Mouse (Mus musculus): Measurements from ENCODE around the gene Gm20388. TPM values are rescaled to one million over a fixed set of nuclear protein-coding genes. Genes with fewer than 3 reads are reported as not detected.
A peak's percentile ranks its signal among the peaks of the same experiment; 100 is the strongest.

The Gm20388 gene
- total and polyA plus RNA-seq, 2 experiments from 2014 or later: 17.3 TPM; not detected in 1

GRCm38 (mm10) chr8:122556030-122557009 is 2645.7 kb downstream of the Gm20388 start:
- Histone ChIP-seq H3K36me3 (replicated peaks; ENCODE audit: control insufficient read depth, insufficient read depth, low read length) (no peaks in the 10 kb centered on the region), H3K27ac (ENCODE audit: low read depth) (peak overlapping the region; percentile 77), H3K9ac (replicated peaks; ENCODE audit: low read depth, low read length) (no peak overlapping the region; the same call in 1 of the 2 replicates), H3K4me2 (ENCODE audit: low read depth, low read length) (peak overlapping the region; percentile 30; the same call in 1 of the 2 replicates), H3K4me3 (ENCODE audit: low read depth, low read length) (0 out of 2 replicates have a peak overlapping the region, but pooled peaks have one; percentile 8), H3K9me3 (replicated peaks; ENCODE audit: control insufficient read depth, low read length) (no peaks in the 10 kb centered on the region), H3K27me3 (ENCODE audit: control insufficient read depth, insufficient read depth, low read length) (no peaks in the 10 kb centered on the region), H3K4me1 (ENCODE audit: control insufficient read depth, insufficient read depth) (no peaks in the 10 kb centered on the region)
- DNase-seq (ENCODE audit: low spot score) (peak; percentile 49), ATAC-seq (ENCODE audit: insufficient read depth, low read depth) (peak; percentile 64)
- 62% methylated on average over 12 of the region's 12 CpGs for WGBS
- TF ChIP-seq EP300 (IDR thresholded peaks at IDR 0.05; ENCODE audit: low read depth): no peak
- no peak for TF ChIP-seq CTCF (IDR thresholded peaks at IDR 0.05; ENCODE audit: low read depth)

GRCm38 (mm10) chr8:122557248-122558038 is 2646.8 kb downstream of the Gm20388 start:
- Histone ChIP-seq H3K9me3 (replicated peaks; ENCODE audit: control insufficient read depth, low read length) (no peaks in the 10 kb centered on the region), H3K4me3 (ENCODE audit: low read depth, low read length) (no peak overlapping the region), H3K27ac (ENCODE audit: low read depth) (peak overlapping the region; percentile 77; the same call in 1 of the 2 replicates), H3K4me2 (ENCODE audit: low read depth, low read length) (peak overlapping the region; percentile 30; the same call in 1 of the 2 replicates), H3K27me3 (ENCODE audit: control insufficient read depth, insufficient read depth, low read length) (no peaks in the 10 kb centered on the region), H3K9ac (replicated peaks; ENCODE audit: low read depth, low read length) (no peak overlapping the region), H3K4me1 (ENCODE audit: control insufficient read depth, insufficient read depth) (no peaks in the 10 kb centered on the region), H3K36me3 (replicated peaks; ENCODE audit: control insufficient read depth, insufficient read depth, low read length) (no peaks in the 10 kb centered on the region)
- DNase-seq (ENCODE audit: low spot score): no peak
- ATAC-seq (ENCODE audit: insufficient read depth, low read depth): no peak
- no peak for TF ChIP-seq CTCF (IDR thresholded peaks at IDR 0.05; ENCODE audit: low read depth)
- TF ChIP-seq EP300 (IDR thresholded peaks at IDR 0.05; ENCODE audit: low read depth): no peak
- 47% methylated on average over 10 of the region's 10 CpGs for WGBS

- peak; percentile 39; the same call in 1 of the 2 replicates for ATAC-seq (ENCODE audit: insufficient read depth, low read depth)
- no peak for DNase-seq (ENCODE audit: low spot score)
- H3K36me3 ChIP-seq (replicated peaks; ENCODE audit: control insufficient read depth, insufficient read depth, low read length): no peaks in the 10 kb centered on the region
- no peaks in the 10 kb centered on the region for H3K27me3 ChIP-seq (ENCODE audit: control insufficient read depth, insufficient read depth, low read length)
- H3K4me1 ChIP-seq (ENCODE audit: control insufficient read depth, insufficient read depth): no peaks in the 10 kb centered on the region
- H3K9me3 ChIP-seq (replicated peaks; ENCODE audit: control insufficient read depth, low read length): no peaks in the 10 kb centered on the region
- no peak overlapping the region for H3K9ac ChIP-seq (replicated peaks; ENCODE audit: low read depth, low read length)
- no peak overlapping the region for H3K4me2 ChIP-seq (ENCODE audit: low read depth, low read length)
- no peak overlapping the region for H3K4me3 ChIP-seq (ENCODE audit: low read depth, low read length)
- peak; percentile 10; the same call in 1 of the 2 replicates for TF ChIP-seq CTCF (IDR thresholded peaks at IDR 0.05; ENCODE audit: low read depth)
- TF ChIP-seq EP300 (IDR thresholded peaks at IDR 0.05; ENCODE audit: low read depth): no peak
- H3K27ac ChIP-seq (ENCODE audit: low read depth): no peak overlapping the region
- WGBS: 27% methylated on average over 8 of the region's 12 CpGs
Observed at GRCm38 (mm10) chr8:122558671-122559349, 2648.2 kb downstream of the Gm20388 start.

GRCm38 (mm10) chr8:122561199-122561598 is 2650.6 kb downstream of the Gm20388 start:
- Histone ChIP-seq H3K4me1 (ENCODE audit: control insufficient read depth, insufficient read depth) (no peaks in the 10 kb centered on the region), H3K4me3 (ENCODE audit: low read depth, low read length) (no peak overlapping the region), H3K36me3 (replicated peaks; ENCODE audit: control insufficient read depth, insufficient read depth, low read length) (no peaks in the 10 kb centered on the region), H3K27ac (ENCODE audit: low read depth) (no peak overlapping the region), H3K9ac (replicated peaks; ENCODE audit: low read depth, low read length) (no peak overlapping the region), H3K9me3 (replicated peaks; ENCODE audit: control insufficient read depth, low read length) (no peaks in the 10 kb centered on the region), H3K4me2 (ENCODE audit: low read depth, low read length) (no peak overlapping the region), H3K27me3 (ENCODE audit: control insufficient read depth, insufficient read depth, low read length) (no peaks in the 10 kb centered on the region)
- ATAC-seq (ENCODE audit: insufficient read depth, low read depth) (no peak), DNase-seq (ENCODE audit: low spot score) (no peak)
- WGBS: 65% methylated on average over 5 of the region's 5 CpGs
- TF ChIP-seq CTCF (IDR thresholded peaks at IDR 0.05; ENCODE audit: low read depth) (no peak), EP300 (IDR thresholded peaks at IDR 0.05; ENCODE audit: low read depth) (no peak)
